Mouse (Mus musculus) small intestine, adult 2 months (tissue): ENCODE measurements at regions not wholly inside any gene's neighbourhood (a gene's known extent, or its start where the extent isn't known, plus 50 kb on each side); places are given as distances from the start of the nearest gene placed in this dataset.

Experiments used
- CTCF ChIP-seq: fragments of 200-500 bp; IDR thresholded peaks from 2 replicates; pipeline ENCODE4 v1.5.1; 2012; ENCODE audit warnings: low read depth, mild to moderate bottlenecking, control low read depth, inconsistent platforms, low read length, moderate library complexity, mixed read lengths; ENCODE audit not compliant: insufficient replicate concordance, insufficient read length; ENCODE audit errors: extremely low read depth
- POLR2A ChIP-seq: fragments of 200-500 bp; IDR thresholded peaks from 2 replicates; pipeline ENCODE4 v1.6.1; 2012; ENCODE audit warnings: low read depth, mild to moderate bottlenecking, control low read depth, inconsistent platforms, low read length, moderate library complexity

GRCm38 (mm10) chr17:45784905-45785304, 51.3 kb upstream of the 1600014C23Rik start:
- TF ChIP-seq CTCF, result no peak
- no peak for TF ChIP-seq POLR2A
